Comparison of ENCODE assay signal across 9 mouse cellular contexts in the genomic region with DNA sequence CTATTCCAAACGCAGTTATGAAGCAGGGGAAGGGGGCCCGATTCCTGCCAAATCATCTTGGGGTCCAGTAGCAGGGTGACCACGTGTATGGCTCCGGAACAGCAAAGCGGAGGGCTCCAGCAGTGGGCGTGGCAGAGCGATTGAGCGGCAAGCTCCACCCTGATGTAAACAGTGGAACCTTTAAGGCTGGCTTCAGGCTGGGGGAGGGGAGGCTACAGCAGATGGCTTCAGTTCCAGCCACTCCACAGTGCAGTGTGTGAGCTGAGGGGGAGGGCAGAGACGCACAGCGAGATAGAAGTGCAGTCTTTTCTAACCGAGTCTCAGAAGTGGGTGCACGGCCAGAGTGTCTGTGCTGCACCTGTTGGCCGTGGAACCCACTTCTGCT. TPM values are rescaled to one million over a fixed set of nuclear protein-coding genes. Genes with fewer than 3 reads are reported as not detected.
DNase-seq lines count a peak whose midpoint lies in the region; ATAC-seq and TF ChIP-seq lines count a peak whose summit lies in the region.
"Had no signal": no experiment of that assay in that cellular context is flagged by ENCODE, and none has a peak within 500 bp of the region (broad histone marks: within the 10 kb centered on the region; RNA-seq: fewer than 3 reads in every experiment).

No protein-coding gene starts in this region.

- peaks cover 40% of the 10 kb centered on the region for H3K36me3 ChIP-seq in forebrain, embryonic 12.5 days (replicated peaks)
- peaks cover 33% of the 10 kb centered on the region for H3K36me3 ChIP-seq in intestine, postnatal 0 days (ENCODE audit: control insufficient read depth, insufficient read depth)
- H3K36me3 ChIP-seq in liver, embryonic 15.5 days (replicated peaks): peaks cover 93% of the 10 kb centered on the region
- H3K36me3 ChIP-seq in neural tube, embryonic 13.5 days: peaks cover 45% of the 10 kb centered on the region

- peak; percentile 9 for DNase-seq in spleen, adult 12 weeks (ENCODE audit: low spot score)
- DNase-seq in spleen, postnatal 14 days (ENCODE audit: low spot score in 2 of 2): no peak
- DNase-seq in MN1 (ENCODE audit: low spot score): no peak
- no peak for DNase-seq in adrenal gland, postnatal 14 days

- H3K9me3 ChIP-seq in forebrain, embryonic 12.5 days: no peaks in the 10 kb centered on the region
- H3K9me3 ChIP-seq in intestine, postnatal 0 days (ENCODE audit: control insufficient read depth): no peaks in the 10 kb centered on the region
- no peaks in the 10 kb centered on the region for H3K9me3 ChIP-seq in liver, embryonic 15.5 days (replicated peaks)
- no peaks in the 10 kb centered on the region for H3K9me3 ChIP-seq in neural tube, embryonic 13.5 days

- H3K27ac ChIP-seq in forebrain, embryonic 12.5 days: no peak overlapping the region
- no peak overlapping the region for H3K27ac ChIP-seq in intestine, postnatal 0 days (ENCODE audit: low read depth, low read length)
- H3K27ac ChIP-seq in liver, embryonic 15.5 days (replicated peaks): peak overlapping the region; percentile 64
- H3K27ac ChIP-seq in neural tube, embryonic 13.5 days (replicated peaks): no peak overlapping the region

- WGBS in forebrain, embryonic 12.5 days: 28% methylated on average over 13 of the region's 13 CpGs
- WGBS in intestine, postnatal 0 days: 11% methylated on average over 13 of the region's 13 CpGs
- 17% methylated on average over 13 of the region's 13 CpGs for WGBS in liver, embryonic 15.5 days (ENCODE audit: insufficient replicate concordance)
- WGBS in neural tube, embryonic 13.5 days: 20% methylated on average over 13 of the region's 13 CpGs

- no peak overlapping the region for H3K4me3 ChIP-seq in forebrain, embryonic 12.5 days (replicated peaks)
- peak overlapping the region; percentile 9; the same call in 1 of the 2 replicates for H3K4me3 ChIP-seq in intestine, postnatal 0 days (ENCODE audit: low read depth, low read length)
- H3K4me3 ChIP-seq in liver, embryonic 15.5 days (replicated peaks): no peak overlapping the region
- no peak overlapping the region for H3K4me3 ChIP-seq in neural tube, embryonic 13.5 days

- no peak for TF ChIP-seq CTCF in intestine, postnatal 0 days (IDR thresholded peaks at IDR 0.05; ENCODE audit: low read depth)

- no peaks in the 10 kb centered on the region for H3K27me3 ChIP-seq in forebrain, embryonic 12.5 days
- H3K27me3 ChIP-seq in intestine, postnatal 0 days (replicated peaks; ENCODE audit: control insufficient read depth, insufficient read depth, low read length): no peaks in the 10 kb centered on the region
- no peaks in the 10 kb centered on the region for H3K27me3 ChIP-seq in liver, embryonic 15.5 days
- no peaks in the 10 kb centered on the region for H3K27me3 ChIP-seq in neural tube, embryonic 13.5 days
- H3K27me3 ChIP-seq: Patski had no signal

- peaks cover 8% of the 10 kb centered on the region for H3K4me1 ChIP-seq in forebrain, embryonic 12.5 days
- H3K4me1 ChIP-seq in intestine, postnatal 0 days (replicated peaks; ENCODE audit: control insufficient read depth, insufficient read depth, low read length): 0 out of 2 replicates have a peak, but pooled peaks cover 2% of the 10 kb centered on the region
- H3K4me1 ChIP-seq in liver, embryonic 15.5 days (replicated peaks): peaks cover 49% of the 10 kb centered on the region
- H3K4me1 ChIP-seq in neural tube, embryonic 13.5 days (replicated peaks): peaks cover 7% of the 10 kb centered on the region

- peak; percentile 91 for ATAC-seq in forebrain, embryonic 12.5 days (ENCODE audit: low FRiP score)
- peak; percentile 59 for ATAC-seq in intestine, postnatal 0 days
- peak; percentile 79 for ATAC-seq in liver, embryonic 15.5 days (ENCODE audit: insufficient read depth)
- peak; percentile 89 for ATAC-seq in neural tube, embryonic 13.5 days (ENCODE audit: low read depth)
- ATAC-seq: Patski had no signal

- peak overlapping the region; percentile 24 for H3K4me2 ChIP-seq in forebrain, embryonic 12.5 days
- peak overlapping the region; percentile 55 for H3K4me2 ChIP-seq in intestine, postnatal 0 days (replicated peaks; ENCODE audit: low read depth)
- H3K4me2 ChIP-seq in liver, embryonic 15.5 days: peak overlapping the region; percentile 50
- H3K4me2 ChIP-seq in neural tube, embryonic 13.5 days: peak overlapping the region; percentile 35

- no peak overlapping the region for H3K9ac ChIP-seq in forebrain, embryonic 12.5 days
- H3K9ac ChIP-seq in intestine, postnatal 0 days (ENCODE audit: low read depth, low read length): no peak overlapping the region
- peak overlapping the region; percentile 35; the same call in 1 of the 2 replicates for H3K9ac ChIP-seq in liver, embryonic 15.5 days
- H3K9ac ChIP-seq in neural tube, embryonic 13.5 days: 0 out of 2 replicates have a peak overlapping the region, but pooled peaks have one; percentile 2

RNA-seq across cellular contexts. Expression of a gene that starts 23.3 kb away (rescaled TPM):
- polyA plus RNA-seq in forebrain, embryonic 12.5 days (2016; fragmentation: Nextera tagmentation; extraction: Ambion mirVana): 32.0 and 34.9 TPM in 2 replicates
- 37.3 and 38.8 TPM in 2 replicates for polyA plus RNA-seq in intestine, postnatal 0 days (2015; fragmentation: Nextera tagmentation; extraction: Ambion mirVana)
- polyA plus RNA-seq in liver, embryonic 15.5 days (2015; fragmentation: Nextera tagmentation; extraction: Ambion mirVana): 97.8 and 101 TPM in 2 replicates
- polyA plus RNA-seq in neural tube, embryonic 13.5 days (2015; fragmentation: Nextera tagmentation; extraction: Ambion mirVana): 28.4 and 34.4 TPM in 2 replicates
- 57.1 and 81.3 TPM in 2 replicates for total RNA-seq in adrenal gland, postnatal 14 days (2021)

RNA-seq across cellular contexts. Expression of a gene that starts 46.0 kb away (rescaled TPM):
- 3.9 and 4.5 TPM in 2 replicates for polyA plus RNA-seq in forebrain, embryonic 12.5 days (2016; fragmentation: Nextera tagmentation; extraction: Ambion mirVana)
- polyA plus RNA-seq in intestine, postnatal 0 days (2015; fragmentation: Nextera tagmentation; extraction: Ambion mirVana): 5.0 and 5.8 TPM in 2 replicates
- 1.4 and 1.8 TPM in 2 replicates for polyA plus RNA-seq in liver, embryonic 15.5 days (2015; fragmentation: Nextera tagmentation; extraction: Ambion mirVana)
- 3.2 and 4.4 TPM in 2 replicates for polyA plus RNA-seq in neural tube, embryonic 13.5 days (2015; fragmentation: Nextera tagmentation; extraction: Ambion mirVana)
- 19.9 and 25.4 TPM in 2 replicates for total RNA-seq in adrenal gland, postnatal 14 days (2021)

Comparison
In these comparisons a context has a peak if more than half of its experiments do, and no peak if none do; other contexts are left out.
1. H3K9ac ChIP-seq: peak in liver, embryonic 15.5 days (single experiment) and neural tube, embryonic 13.5 days (single experiment); none in forebrain, embryonic 12.5 days (single experiment) and intestine, postnatal 0 days (single experiment).
2. Peak in every context shown above with its lines, with median percentiles within 50 percentile points of each other: ATAC-seq and H3K4me2 ChIP-seq.